Mouse (Mus musculus) CD4-positive naive resting alpha-beta T cell, adult 76 days (primary cell): Measurements from ENCODE around the gene Cadm3. TPM values are rescaled to one million over a fixed set of nuclear protein-coding genes. Genes with fewer than 3 reads are reported as not detected.

Source experiments
- total RNA-seq: library from RNA; stranded (reverse); gene quantifications from one replicate; pipeline ENCODE4 v1.2.4, GENCODE M21; 2023

Cadm3 gene
- total RNA-seq: 0.26 TPM

GRCm38 (mm10) chr1:173367356-173368046 lies at the start of gene Cadm3:
Gene Cadm3 (minus strand): TSS chr1:173367695.

GRCm38 (mm10) chr1:173350372-173350957 lies 17.0 kb downstream of the Cadm3 start, which contains the start of gene Aim2:
Gene Aim2 (plus strand): TSS chr1:173350879.

GRCm38 (mm10) chr1:173333312-173334253 lies 33.9 kb downstream of the Cadm3 start, which contains the start of gene Ackr1:
Gene Ackr1 (minus strand): TSS chr1:173333750.

Other genes starting within 250 kb of the Cadm3 start
- not detected for gene Olfr1408, start 230.3 kb downstream of the Cadm3 start, total RNA-seq
- not detected for gene Olfr1406, start 177.1 kb downstream of the Cadm3 start, total RNA-seq
- not detected for gene Olfr218, start 169.9 kb downstream of the Cadm3 start, total RNA-seq
- gene Olfr1404, start 155.3 kb downstream of the Cadm3 start, total RNA-seq: not detected
- gene Fcer1a, start 140.5 kb downstream of the Cadm3 start, total RNA-seq: not detected
- gene Olfr418, start 101.7 kb downstream of the Cadm3 start, total RNA-seq: not detected
- not detected for gene Mptx2, start 89.9 kb downstream of the Cadm3 start, total RNA-seq
- gene Ackr1, start 33.9 kb downstream of the Cadm3 start, total RNA-seq: not detected
- 41.7 TPM for gene Aim2, start 16.8 kb downstream of the Cadm3 start, total RNA-seq
- gene Ifi206, start 123.3 kb upstream of the Cadm3 start, total RNA-seq: 88.9 TPM
- 23.0 TPM for gene Ifi214, start 168.3 kb upstream of the Cadm3 start, total RNA-seq
- gene Ifi213, start 231.6 kb upstream of the Cadm3 start, total RNA-seq: 148 TPM